Comparison of ENCODE assay signal across 8 mouse cellular contexts in genomic region chr1:180919686-180920085, GRCm38 (mm10). TPM values are rescaled to one million over a fixed set of nuclear protein-coding genes. Genes with fewer than 3 reads are reported as not detected.
A peak's percentile ranks its signal among the peaks of the same experiment; 100 is the strongest.
DNase-seq lines count a peak whose midpoint lies in the region; ATAC-seq and TF ChIP-seq lines count a peak whose summit lies in the region.

No protein-coding gene starts in this region.

- no peak overlapping the region for H3K27ac ChIP-seq in left cerebral cortex, adult 2 months

- no peak overlapping the region for H3K4me3 ChIP-seq in left cerebral cortex, adult 2 months

- peak; percentile 35 for TF ChIP-seq CTCF in left cerebral cortex, adult 2 months (IDR thresholded peaks at IDR 0.05)

- ATAC-seq in erythroblast, adult 5-6 weeks (replicated peaks; ENCODE audit: low FRiP score, poor library complexity, severe bottlenecking), result peak; percentile 80

- intact Hi-C loops in left cerebral cortex, adult 2 months (cut with DNase I), result no loop called here
- intact Hi-C loops in left cerebral cortex, postnatal 14 days (cut with DNase I), result no loop called here

- DNase-seq in left cerebral cortex, adult 2 months (ENCODE audit: extremely low spot score in 1 of 2, low spot score in 2 of 2), result no peak
- no peak for DNase-seq in left cerebral cortex, postnatal 14 days (ENCODE audit: low spot score in 2 of 2)
- peak; percentile 91 for DNase-seq in ZHBTc4 (ENCODE audit: low read depth, low spot score)
- DNase-seq in retina, postnatal 1 day, result peak; percentile 39
- no peak for DNase-seq in left cerebral cortex, adult 18-20 months (ENCODE audit: low spot score in 2 of 2)
- DNase-seq in ovary, postnatal 36 days (ENCODE audit: low spot score), result no peak
- no peak for DNase-seq in layer of hippocampus, adult 9-10 months (ENCODE audit: low spot score)

RNA-seq across cellular contexts. Expression of gene Lefty1, which starts 15.1 kb away (rescaled TPM):
- total RNA-seq in left cerebral cortex, adult 2 months (2021), result under 1 TPM in 1 of 2 experiments, not detected in 1; 0.77 TPM
- 1 to 10 TPM in 1 of 2 experiments, under 1 TPM in 1; 0.37 to 1.9 TPM for total RNA-seq in left cerebral cortex, postnatal 14 days (2021)
- not detected in 2 replicates for total RNA-seq in erythroblast, adult 5-6 weeks (2015; ENCODE audit: low replicate concordance)
- total RNA-seq in erythroblast, adult 5-6 weeks (2017; ENCODE audit: low replicate concordance), result not detected in 2 replicates
- total RNA-seq in left cerebral cortex, adult 18-20 months (2021), result under 1 TPM; 0.21 to 0.91 TPM

RNA-seq across cellular contexts. Expression of gene Pycr2, which starts 15.6 kb away (rescaled TPM):
- total RNA-seq in left cerebral cortex, adult 2 months (2021), result 10 to 100 TPM; 26.7 to 28.3 TPM
- total RNA-seq in left cerebral cortex, postnatal 14 days (2021), result 10 to 100 TPM; 29.3 to 30.6 TPM
- total RNA-seq in erythroblast, adult 5-6 weeks (2015; ENCODE audit: low replicate concordance), result 9.0 and 9.8 TPM in 2 replicates
- 5.8 and 7.0 TPM in 2 replicates for total RNA-seq in erythroblast, adult 5-6 weeks (2017; ENCODE audit: low replicate concordance)
- total RNA-seq in left cerebral cortex, adult 18-20 months (2021), result 10 to 100 TPM; 28.9 to 29.4 TPM

RNA-seq across cellular contexts. Expression of gene Tmem63a, which starts 22.5 kb away (rescaled TPM):
- total RNA-seq in left cerebral cortex, adult 2 months (2021), result 10 to 100 TPM; 15.4 to 16.3 TPM
- 1 to 10 TPM; 8.8 to 9.3 TPM for total RNA-seq in left cerebral cortex, postnatal 14 days (2021)
- 8.5 and 13.8 TPM in 2 replicates for total RNA-seq in erythroblast, adult 5-6 weeks (2015; ENCODE audit: low replicate concordance)
- total RNA-seq in erythroblast, adult 5-6 weeks (2017; ENCODE audit: low replicate concordance), result 6.6 and 13.1 TPM in 2 replicates
- total RNA-seq in left cerebral cortex, adult 18-20 months (2021), result 10 to 100 TPM; 15.5 to 19.4 TPM

RNA-seq across cellular contexts. Expression of gene Lefty2, which starts 26.8 kb away (rescaled TPM):
- under 1 TPM; 0.61 to 0.84 TPM for total RNA-seq in left cerebral cortex, adult 2 months (2021)
- 1 to 10 TPM; 2.0 to 4.9 TPM for total RNA-seq in left cerebral cortex, postnatal 14 days (2021)
- not detected in 2 replicates for total RNA-seq in erythroblast, adult 5-6 weeks (2015; ENCODE audit: low replicate concordance)
- not detected in 2 replicates for total RNA-seq in erythroblast, adult 5-6 weeks (2017; ENCODE audit: low replicate concordance)
- under 1 TPM; 0.21 to 0.33 TPM for total RNA-seq in left cerebral cortex, adult 18-20 months (2021)

Comparison
In these comparisons a context has a peak if more than half of its experiments do, and no peak if none do; other contexts are left out.
1. DNase-seq: peak in ZHBTc4 (single experiment) and retina, postnatal 1 day (single experiment); none in left cerebral cortex, adult 2 months (0 of 2), left cerebral cortex, postnatal 14 days (0 of 2), left cerebral cortex, adult 18-20 months (0 of 2), ovary, postnatal 36 days (single experiment) and layer of hippocampus, adult 9-10 months (single experiment).